Mouse (Mus musculus) midbrain, embryonic 10.5 days (tissue): ENCODE results near the gene Ankdd1b. TPM values are rescaled to one million over a fixed set of nuclear protein-coding genes. Genes with fewer than 3 reads are reported as not detected.

ENCODE experiments used
- DNase-seq: peaks from one replicate; pipeline ENCODE4 v3.0.0-alpha.2; 2017; ENCODE audit warnings: low spot score
- H3K27ac ChIP-seq: fragments of 300-500 bp; sonication (generic); replicated peaks from 2 replicates; pipeline ENCODE4 v1.5.1; 2016; ENCODE audit warnings: mild to moderate bottlenecking
- H3K27me3 ChIP-seq: fragments of 300-500 bp; sonication (generic); 2 replicates; pipeline ENCODE4 v1.6.1; 2016; ENCODE audit warnings: low read depth, mild to moderate bottlenecking; ENCODE audit not compliant: poor library complexity, severe bottlenecking
- H3K36me3 ChIP-seq: fragments of 300-500 bp; sonication (generic); 2 replicates; pipeline ENCODE4 v1.6.1; 2016; ENCODE audit warnings: mild to moderate bottlenecking, moderate library complexity
- H3K4me1 ChIP-seq: fragments of 300-500 bp; sonication (generic); 2 replicates; pipeline ENCODE4 v1.6.1; 2016
- H3K4me3 ChIP-seq: fragments of 300-500 bp; sonication (generic); 2 replicates; pipeline ENCODE4 v1.5.1; 2016; ENCODE audit warnings: mild to moderate bottlenecking, moderate library complexity
- H3K9me3 ChIP-seq: fragments of 300-500 bp; sonication (generic); replicated peaks from 2 replicates; pipeline ENCODE4 v1.6.1; 2016; ENCODE audit warnings: mild to moderate bottlenecking
- WGBS: fragments of 180-500 bp; shearing (Covaris S2); methylation state at CpG from one replicate; pipeline ENCODE4 v1.1.7; 2016; 5-methylcytosine and 5-hydroxymethylcytosine counted together
- polyA plus RNA-seq: library from polyadenylated mRNA; unstranded; fragments of >200 nt; fragmentation: Nextera tagmentation; extraction: Ambion mirVana; gene quantifications from 2 replicates; pipeline ENCODE4 v1.2.1, GENCODE M21; 2016

Gene Ankdd1b
- polyA plus RNA-seq, 1 experiment from 2014 or later = not detected

DNA sequence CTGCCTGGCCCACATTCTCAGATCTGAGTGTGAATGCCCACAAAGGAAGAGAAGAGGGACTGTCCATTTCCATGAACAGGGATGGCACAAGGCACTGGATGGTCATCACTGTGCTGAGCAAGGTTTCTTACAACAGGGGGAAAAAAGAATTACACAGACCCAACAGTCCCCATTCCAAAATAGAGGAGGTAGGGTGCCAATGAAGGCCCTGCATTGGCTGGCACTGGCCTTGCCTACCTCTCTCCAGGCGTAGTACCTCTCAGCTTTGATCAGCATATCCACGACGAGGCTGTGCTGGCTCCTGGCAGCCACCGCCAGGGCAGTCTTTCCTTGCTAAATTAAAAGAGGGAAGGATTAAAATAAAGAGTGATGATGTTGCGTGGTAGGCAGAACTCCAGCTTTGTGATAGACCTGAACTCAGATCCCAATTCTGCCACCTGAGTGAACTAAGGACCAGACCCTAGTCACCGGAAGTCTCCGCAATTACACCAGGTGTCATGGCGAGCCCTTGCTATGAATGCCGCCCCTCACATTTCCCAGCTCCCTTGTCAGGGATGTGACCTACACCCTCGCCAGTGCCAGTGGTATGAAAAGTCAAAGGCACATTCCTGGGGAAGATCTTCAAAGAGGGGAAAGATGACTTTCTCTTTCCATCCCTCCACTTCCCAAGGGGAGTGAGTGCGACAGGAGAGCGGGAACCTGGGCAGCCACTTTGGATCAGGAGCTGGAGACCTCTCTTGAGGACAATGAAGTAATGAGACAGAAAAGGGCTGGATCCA lies 46.3 kb downstream of the Ankdd1b start:
- Histone ChIP-seq H3K27ac (no peak overlapping the region), H3K27me3 (no peaks in the 10 kb centered on the region), H3K4me1 (no peaks in the 10 kb centered on the region), H3K4me3 (no peak overlapping the region), H3K36me3 (no peaks in the 10 kb centered on the region), H3K9me3 (no peaks in the 10 kb centered on the region)
- 87% methylated on average over 12 of the region's 12 CpGs for WGBS
- DNase-seq = no peak

DNA sequence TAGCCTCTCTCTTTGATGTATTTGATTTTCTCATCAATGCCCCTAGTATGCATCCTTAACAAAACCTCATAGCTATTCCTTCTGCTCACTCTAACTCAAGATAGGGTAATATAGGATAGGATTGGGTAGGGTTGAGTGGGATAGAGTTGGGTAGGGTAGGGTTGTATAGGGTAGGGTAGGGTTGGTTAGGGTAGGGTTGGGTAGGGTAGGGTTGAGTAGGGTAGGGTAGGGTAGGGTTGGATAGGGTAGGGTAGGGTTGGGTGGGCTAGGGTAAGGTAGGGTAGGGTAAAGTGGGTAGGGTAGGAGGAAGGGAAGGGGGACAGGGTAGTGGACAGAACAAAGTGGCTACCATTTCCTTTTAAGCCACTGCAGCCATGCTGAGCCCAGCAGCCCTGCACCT lies 49.8 kb downstream of the Ankdd1b start:
- H3K4me3 ChIP-seq = no peak overlapping the region
- peaks cover 18% of the 10 kb centered on the region for H3K36me3 ChIP-seq
- H3K27me3 ChIP-seq = no peaks in the 10 kb centered on the region
- H3K27ac ChIP-seq = no peak overlapping the region
- no peak for DNase-seq
- H3K9me3 ChIP-seq = no peaks in the 10 kb centered on the region
- no peaks in the 10 kb centered on the region for H3K4me1 ChIP-seq

DNA sequence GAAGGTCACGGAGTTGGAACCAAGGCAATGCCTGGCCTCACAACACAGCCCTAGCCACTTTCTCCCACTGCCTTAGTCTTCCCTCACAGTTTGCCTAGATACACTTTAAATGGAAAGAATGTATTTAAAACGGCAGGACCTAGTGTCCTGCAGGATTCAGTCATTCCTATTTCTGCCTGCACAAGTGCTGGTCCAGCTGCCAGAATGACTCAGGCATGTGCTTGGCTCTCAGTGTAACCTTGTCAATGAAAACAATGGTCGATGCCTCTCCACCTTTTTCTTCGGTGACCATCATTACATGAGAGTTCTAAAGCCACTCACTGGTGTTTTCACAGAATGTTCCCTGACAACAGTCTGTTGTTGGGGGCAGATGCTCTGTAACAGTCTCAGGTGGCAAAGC lies 52.5 kb downstream of the Ankdd1b start:
- WGBS = 89% methylated on average over 4 of the region's 4 CpGs
- Histone ChIP-seq H3K27ac (no peak overlapping the region), H3K36me3 (peaks cover 46% of the 10 kb centered on the region), H3K4me3 (no peak overlapping the region), H3K27me3 (no peaks in the 10 kb centered on the region), H3K4me1 (no peaks in the 10 kb centered on the region), H3K9me3 (no peaks in the 10 kb centered on the region)
- DNase-seq = no peak

DNA sequence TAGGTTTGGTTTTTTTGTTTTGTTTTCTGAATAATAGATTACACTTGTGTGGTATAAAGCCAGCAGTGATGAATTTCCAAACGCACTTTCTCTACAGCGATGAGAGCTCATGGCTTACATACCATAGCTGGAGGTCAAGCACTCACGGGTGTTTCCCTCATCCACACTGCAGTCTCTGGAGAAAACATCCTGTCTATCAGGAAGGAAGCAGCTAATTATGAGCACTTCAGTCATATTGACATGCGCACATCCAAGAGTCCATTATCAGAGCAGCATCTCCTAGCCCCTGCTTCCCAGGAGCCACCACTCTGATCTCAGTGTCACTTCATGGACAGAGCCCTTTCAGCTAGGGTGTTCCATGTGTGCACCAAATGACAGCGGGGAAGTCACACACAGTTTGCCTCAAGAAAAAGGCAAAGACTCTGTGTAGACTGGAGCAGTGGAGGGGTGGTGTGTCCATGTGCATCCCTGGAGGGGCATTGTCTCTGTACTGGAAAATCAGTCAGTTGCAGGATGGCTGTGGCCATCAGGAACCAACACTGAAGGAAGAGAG lies 53.7 kb downstream of the Ankdd1b start:
- Histone ChIP-seq H3K27me3 (no peaks in the 10 kb centered on the region), H3K9me3 (no peaks in the 10 kb centered on the region), H3K4me3 (no peak overlapping the region), H3K4me1 (no peaks in the 10 kb centered on the region), H3K36me3 (peaks cover 56% of the 10 kb centered on the region), H3K27ac (no peak overlapping the region)
- WGBS = 85% methylated on average over 5 of the region's 5 CpGs
- no peak for DNase-seq

DNA sequence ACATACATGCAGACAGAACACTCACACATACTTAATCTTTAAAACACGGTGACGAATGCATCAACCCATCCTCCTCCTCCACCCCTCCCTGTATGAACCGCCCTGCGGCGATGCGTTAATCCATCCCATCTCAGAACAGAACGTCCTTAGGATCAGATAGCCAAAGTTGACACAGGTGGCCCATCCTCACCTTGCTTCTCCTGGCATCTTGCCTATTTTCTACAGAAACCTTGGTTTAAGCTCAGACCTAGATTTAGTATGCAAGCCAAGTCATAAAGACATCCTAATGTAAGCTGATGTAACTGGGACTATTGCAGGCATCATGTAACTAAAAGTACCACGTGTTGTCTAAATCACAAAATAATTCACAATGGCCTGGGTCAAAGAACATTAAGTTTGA lies 54.6 kb downstream of the Ankdd1b start:
- H3K4me3 ChIP-seq = no peak overlapping the region
- no peaks in the 10 kb centered on the region for H3K9me3 ChIP-seq
- no peaks in the 10 kb centered on the region for H3K27me3 ChIP-seq
- no peak overlapping the region for H3K27ac ChIP-seq
- WGBS = 93% methylated on average over 8 of the region's 8 CpGs
- no peak for DNase-seq
- peaks cover 64% of the 10 kb centered on the region for H3K36me3 ChIP-seq
- no peaks in the 10 kb centered on the region for H3K4me1 ChIP-seq

DNA sequence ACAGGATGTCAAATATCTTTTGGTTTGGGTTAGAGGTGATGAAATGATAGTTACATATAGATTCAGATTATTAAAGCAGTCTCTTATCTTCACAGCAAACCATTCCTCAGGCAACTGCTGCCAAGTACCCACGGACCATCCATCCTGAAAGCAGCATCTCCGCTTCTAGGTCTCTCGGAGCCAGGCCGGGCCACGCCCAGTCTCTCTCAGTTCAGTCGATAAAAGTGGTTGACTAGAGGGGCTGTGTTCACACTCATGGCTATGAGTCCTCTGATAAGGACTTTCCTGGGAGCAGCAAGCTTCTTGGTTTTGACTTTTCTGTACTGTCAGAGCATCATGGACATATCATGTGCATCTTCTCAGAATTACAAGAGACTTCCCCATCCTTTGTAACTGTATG lies 56.6 kb downstream of the Ankdd1b start:
- 94% methylated on average over 6 of the region's 6 CpGs for WGBS
- no peak overlapping the region for H3K4me3 ChIP-seq
- no peak for DNase-seq
- H3K36me3 ChIP-seq = peaks cover 79% of the 10 kb centered on the region
- H3K4me1 ChIP-seq = no peaks in the 10 kb centered on the region
- no peaks in the 10 kb centered on the region for H3K27me3 ChIP-seq
- H3K27ac ChIP-seq = no peak overlapping the region
- H3K9me3 ChIP-seq = no peaks in the 10 kb centered on the region

DNA sequence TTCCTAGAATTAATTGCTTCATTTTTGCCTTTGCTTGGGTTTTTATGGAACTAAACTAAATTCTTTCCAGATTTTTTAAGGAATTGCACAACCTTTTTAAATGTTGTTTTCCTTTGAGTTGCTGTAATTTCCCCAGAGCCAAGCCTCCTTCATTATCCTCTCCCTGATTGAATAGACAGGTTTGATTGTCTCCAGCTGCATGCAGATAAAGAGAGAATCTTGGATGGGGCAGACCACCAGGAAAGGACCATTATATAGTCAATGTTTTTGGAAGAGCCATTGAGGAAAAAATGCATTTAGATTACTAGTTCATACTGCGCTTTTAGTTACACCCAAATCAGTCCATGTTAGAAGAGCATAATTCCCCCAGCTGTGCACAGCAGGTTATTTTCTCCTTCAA lies 62.2 kb downstream of the Ankdd1b start:
- Histone ChIP-seq H3K4me3 (no peak overlapping the region), H3K4me1 (no peaks in the 10 kb centered on the region), H3K36me3 (peaks cover 89% of the 10 kb centered on the region), H3K9me3 (no peaks in the 10 kb centered on the region), H3K27me3 (no peaks in the 10 kb centered on the region), H3K27ac (no peak overlapping the region)
- 89% methylated on average over 1 of the region's 1 CpGs for WGBS
- DNase-seq = no peak

DNA sequence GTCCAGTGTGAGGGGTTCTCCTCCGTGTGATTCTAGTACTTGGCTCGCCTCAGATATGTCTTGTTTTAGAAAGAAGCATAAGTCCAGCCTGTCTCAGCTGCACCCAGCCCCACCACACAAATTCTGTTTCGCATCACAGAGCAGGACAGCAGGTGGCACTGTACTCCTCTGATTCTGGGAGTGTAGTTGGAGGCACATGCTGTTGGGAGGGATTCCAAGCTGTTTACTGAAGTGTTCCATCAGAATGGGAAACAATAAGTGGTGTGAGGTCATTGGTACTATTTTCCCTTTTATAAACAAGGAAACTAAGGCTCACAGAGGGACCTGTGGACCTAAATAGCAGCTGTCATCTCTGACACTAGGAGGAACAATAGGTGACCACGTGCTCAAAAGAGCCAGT lies 64.0 kb downstream of the Ankdd1b start:
- Histone ChIP-seq H3K4me3 (no peak overlapping the region), H3K27ac (no peak overlapping the region), H3K27me3 (no peaks in the 10 kb centered on the region), H3K36me3 (peaks cover 89% of the 10 kb centered on the region), H3K4me1 (no peaks in the 10 kb centered on the region), H3K9me3 (no peaks in the 10 kb centered on the region)
- WGBS = 83% methylated on average over 4 of the region's 4 CpGs
- no peak for DNase-seq

DNA sequence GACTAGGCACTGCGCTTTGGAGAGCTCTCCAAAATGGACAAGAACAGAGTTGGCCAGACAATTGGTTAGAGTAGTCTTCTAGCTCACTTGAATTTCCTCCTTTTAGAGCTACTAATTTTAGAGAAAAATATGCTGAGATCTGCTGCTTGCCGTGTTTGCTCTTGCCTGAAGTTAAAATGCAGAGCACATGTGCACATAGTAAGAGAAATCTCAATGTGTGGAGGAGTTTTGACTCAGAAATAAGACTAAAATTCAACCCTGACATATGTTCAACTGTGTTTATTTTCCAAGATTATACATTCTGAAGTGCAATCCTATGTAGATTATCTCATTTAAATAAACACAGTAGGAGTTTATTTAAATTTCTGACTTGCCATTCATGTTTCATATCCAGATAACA lies 65.5 kb downstream of the Ankdd1b start:
- no peaks in the 10 kb centered on the region for H3K4me1 ChIP-seq
- WGBS = 97% methylated on average over 2 of the region's 2 CpGs
- H3K4me3 ChIP-seq = no peak overlapping the region
- no peak for DNase-seq
- H3K27me3 ChIP-seq = no peaks in the 10 kb centered on the region
- no peak overlapping the region for H3K27ac ChIP-seq
- H3K9me3 ChIP-seq = no peaks in the 10 kb centered on the region
- H3K36me3 ChIP-seq = peaks cover 91% of the 10 kb centered on the region

DNA sequence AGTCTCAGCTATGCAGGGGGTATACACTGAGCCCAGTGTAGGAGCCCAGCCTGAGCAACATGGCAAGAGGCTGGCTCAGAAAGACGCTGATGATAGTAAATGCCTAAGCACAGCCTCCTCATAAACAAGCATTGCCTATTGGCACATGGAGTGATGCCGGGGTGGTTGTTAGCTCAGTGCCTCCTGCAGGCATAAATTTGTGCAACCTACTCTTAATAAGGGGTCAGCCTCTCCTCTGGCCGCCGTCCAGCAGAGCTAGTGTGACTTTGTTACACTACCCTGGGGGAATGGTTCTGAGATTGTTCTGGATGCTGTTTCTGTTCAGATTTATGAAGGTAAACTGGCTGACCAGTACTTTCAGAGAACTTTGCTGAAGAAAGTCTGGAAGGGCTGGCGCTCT lies 69.7 kb downstream of the Ankdd1b start:
- 97% methylated on average over 5 of the region's 5 CpGs for WGBS
- Histone ChIP-seq H3K27ac (no peak overlapping the region), H3K27me3 (no peaks in the 10 kb centered on the region), H3K9me3 (no peaks in the 10 kb centered on the region), H3K4me3 (no peak overlapping the region), H3K36me3 (peaks cover 99% of the 10 kb centered on the region), H3K4me1 (no peaks in the 10 kb centered on the region)
- DNase-seq = no peak

DNA sequence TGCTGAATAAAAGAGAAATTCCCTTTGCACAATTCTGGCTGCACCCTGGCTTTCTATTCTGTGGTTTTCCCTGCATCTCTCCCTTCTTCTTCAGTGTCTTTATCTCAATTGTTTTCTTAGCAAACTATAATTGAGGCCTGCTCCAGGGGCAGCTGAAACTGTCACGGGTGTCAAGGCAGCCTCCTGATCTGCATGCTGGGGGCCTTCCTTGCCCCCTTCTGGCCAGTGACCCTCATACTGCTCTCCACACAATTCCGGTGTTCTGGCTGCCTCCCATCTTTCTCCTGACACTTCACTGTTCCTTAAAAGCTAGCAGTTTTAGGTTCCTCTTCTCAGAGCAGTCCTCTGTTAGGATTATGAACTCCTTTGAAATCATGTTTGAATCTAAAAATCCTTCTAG lies 81.7 kb downstream of the Ankdd1b start:
- Histone ChIP-seq H3K4me3 (peak overlapping the region; percentile 78), H3K27ac (no peak overlapping the region), H3K36me3 (peaks cover 43% of the 10 kb centered on the region), H3K4me1 (peaks cover 14% of the 10 kb centered on the region), H3K9me3 (no peaks in the 10 kb centered on the region), H3K27me3 (no peaks in the 10 kb centered on the region)
- 30% methylated on average over 2 of the region's 2 CpGs for WGBS
- no peak for DNase-seq

DNA sequence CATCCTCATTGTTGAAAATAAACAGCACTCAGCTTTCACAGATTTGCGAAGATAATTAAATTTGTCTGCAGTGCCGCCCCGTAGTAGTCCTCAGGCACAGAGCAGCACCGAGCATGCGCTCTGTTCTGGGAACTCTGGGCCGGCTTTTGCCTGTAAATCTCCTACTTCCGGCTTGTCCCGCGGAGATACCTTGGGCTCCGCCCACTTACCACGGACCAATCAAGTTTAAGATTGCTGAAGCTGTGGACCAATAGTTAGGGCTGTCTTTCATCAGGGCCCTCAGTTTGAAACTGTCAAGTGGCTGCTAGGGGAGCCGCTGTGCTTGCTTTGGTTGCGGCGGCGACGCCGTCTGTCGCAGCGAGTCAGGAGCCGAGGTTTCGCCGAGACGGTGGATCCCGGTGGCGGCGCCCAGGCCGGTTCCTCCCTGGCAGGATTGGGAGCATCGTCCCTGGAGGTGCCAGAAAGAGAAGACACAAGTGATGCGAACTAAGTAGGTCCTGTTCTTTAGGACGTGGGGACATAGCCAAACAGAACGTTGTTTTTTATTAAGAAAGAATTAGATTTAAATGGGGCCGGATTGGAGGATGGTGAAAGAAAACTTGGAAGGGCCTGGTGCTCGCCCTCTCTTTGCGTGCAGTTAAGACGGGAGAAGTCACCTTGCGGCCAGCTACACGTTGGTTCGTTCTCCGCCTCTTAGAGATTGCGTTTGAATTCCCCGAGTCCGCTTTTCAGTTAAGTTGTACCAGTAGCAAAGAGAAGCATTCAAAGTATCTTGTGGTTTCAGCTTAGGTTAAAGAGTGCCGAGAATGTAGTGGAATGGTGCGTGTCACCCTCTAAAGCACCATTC lies 82.7 kb downstream of the Ankdd1b start, which contains the start of gene Poc5:
Poc5 (plus strand) TSS at position 253 of the 847 bp plus-strand sequence.
- no peaks in the 10 kb centered on the region for H3K9me3 ChIP-seq
- peak within 1 kb of the TSS; percentile 78 for H3K4me3 ChIP-seq
- peaks cover 14% of the 10 kb centered on the region for H3K4me1 ChIP-seq
- peak within 1 kb of the TSS; percentile 88 for H3K27ac ChIP-seq
- no peaks in the 10 kb centered on the region for H3K27me3 ChIP-seq
- peaks cover 33% of the 10 kb centered on the region for H3K36me3 ChIP-seq
- DNase-seq = peak; percentile 98
- under 1% methylated on average over 44 of the region's 44 CpGs for WGBS

DNA sequence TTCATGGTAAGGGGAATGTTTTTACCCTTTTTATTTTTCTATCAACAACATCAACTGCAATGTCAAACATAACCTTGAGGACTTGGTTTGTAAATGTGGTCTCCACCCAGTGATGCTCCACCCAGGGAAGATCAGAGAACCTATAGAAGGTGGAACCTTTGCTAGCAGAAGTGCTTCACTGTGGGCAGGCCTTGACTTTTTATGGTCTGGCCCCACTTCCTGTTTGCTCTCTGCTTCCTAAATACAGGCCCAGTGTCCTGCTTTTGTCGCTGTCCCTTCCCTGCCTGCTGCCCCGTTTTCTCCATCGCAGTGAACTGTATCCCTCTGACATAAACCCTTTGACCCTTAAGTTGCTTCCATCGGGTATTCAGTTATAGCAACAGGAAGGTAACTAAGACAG lies 93.1 kb downstream of the Ankdd1b start:
- Histone ChIP-seq H3K9me3 (no peaks in the 10 kb centered on the region), H3K36me3 (no peaks in the 10 kb centered on the region), H3K27me3 (no peaks in the 10 kb centered on the region), H3K27ac (no peak overlapping the region), H3K4me1 (no peaks in the 10 kb centered on the region), H3K4me3 (no peak overlapping the region)
- WGBS = 78% methylated on average over 4 of the region's 4 CpGs
- DNase-seq = no peak
